Mouse (Mus musculus) Muller cell, postnatal 12 days (primary cell): ENCODE measurements at regions not wholly inside any gene's neighbourhood (a gene's known extent, or its start where the extent isn't known, plus 50 kb on each side); places are given as distances from the start of the nearest gene placed in this dataset.
"Not testable (repeated sequence)": the region's sequence is repeated elsewhere in the genome, so short reads cannot be mapped to it uniquely, and the experiment has no call there.

ENCODE experiments used
- DNase-seq: peaks from one replicate; pipeline ENCODE4 v3.0.0-alpha.2; 2015; ENCODE audit errors: inconsistent ontology term

DNA sequence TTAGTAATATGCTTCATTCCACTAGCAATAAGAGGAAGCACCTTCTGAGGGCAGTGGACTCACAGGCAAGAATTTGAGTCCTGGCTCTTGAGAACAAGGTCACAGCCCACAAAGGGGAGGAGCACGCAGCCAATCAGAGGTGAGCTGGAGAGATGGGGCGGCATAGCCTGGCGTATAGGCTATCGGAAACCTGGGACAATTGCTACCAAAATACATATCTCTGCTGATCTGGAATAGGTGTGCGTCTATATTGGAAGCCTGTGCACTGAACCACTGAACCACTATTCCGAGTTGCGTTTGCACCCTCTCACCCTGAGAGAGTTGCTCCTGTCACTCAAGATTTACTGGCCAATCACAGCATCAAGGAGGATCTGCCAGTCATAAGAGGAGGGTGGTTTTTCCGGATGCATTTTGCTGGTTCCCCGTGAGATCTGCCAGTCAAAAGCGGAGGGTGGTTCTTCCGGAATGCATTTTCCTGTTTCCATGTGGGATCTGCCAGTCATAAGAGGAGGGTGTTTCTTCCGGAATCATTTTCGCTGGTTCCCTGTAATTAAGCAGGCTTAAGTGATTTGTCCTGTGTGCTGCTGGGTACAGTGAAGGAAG, 80.1 kb upstream of the Riok2 start:
- peak; percentile 87 for DNase-seq

GRCm38 (mm10) chr17:17295037-17295436, 79.1 kb upstream of the Riok2 start:
- DNase-seq: not testable (repeated sequence)

GRCm38 (mm10) chr17:17303496-17303895, 70.6 kb upstream of the Riok2 start:
- DNase-seq: not testable (repeated sequence)
